Mouse (Mus musculus) cerebellum, adult 2 months (tissue): ENCODE results near the gene Zfp618.

Experiments
- CTCF ChIP-seq: fragments of 200-500 bp; IDR thresholded peaks from 2 replicates; pipeline ENCODE4 v1.5.1; 2011; ENCODE audit warnings: low read depth, mild to moderate bottlenecking, control low read depth, low read length, moderate library complexity, borderline replicate concordance; ENCODE audit not compliant: insufficient read depth
- POLR2A ChIP-seq: fragments of 200-500 bp; IDR thresholded peaks from 2 replicates; pipeline ENCODE4 v1.6.1; 2011; ENCODE audit warnings: low read length, control low read depth, borderline replicate concordance; ENCODE audit not compliant: insufficient read depth

GRCm38 (mm10) chr4:63154699-63155098 is 189.3 kb downstream of the Zfp618 start, which contains the start of gene Ambp:
- no peak for TF ChIP-seq CTCF
- TF ChIP-seq POLR2A = no peak
